Mouse (Mus musculus) liver, postnatal 0 days (tissue): Measurements from ENCODE around the gene Tmprss5.

Experiments
- CTCF ChIP-seq: sonication (generic); IDR thresholded peaks from 2 replicates; pipeline ENCODE4 v1.5.1; 2016; ENCODE audit warnings: antibody characterized with exemption, low read depth
- EP300 ChIP-seq: IDR thresholded peaks from 2 replicates; pipeline ENCODE4 v1.6.1; 2016; ENCODE audit warnings: antibody characterized with exemption, low read depth, mild to moderate bottlenecking

- TF ChIP-seq CTCF (no peak), EP300 (no peak)
These were observed 64.7 kb downstream of the Tmprss5 start for GRCm38 (mm10) chr9:49145776-49146175.
